Mouse (Mus musculus) cerebellum, postnatal 36 days (tissue): Measurements from ENCODE around the gene Prrg2.
"Not testable (repeated sequence)": the region's sequence is repeated elsewhere in the genome, so short reads cannot be mapped to it uniquely, and the experiment has no call there.

Experiments
- DNase-seq, 2 experiments: peaks; one replicate each; pipeline ENCODE4 v3.0.0; 2021 to 2022; ENCODE audit warnings: mixed read lengths in 2 of 2

Gene Prrg2

GRCm38 (mm10) chr7:45062239-45062835 lies at the start of gene Prrg2, which contains the start of gene Nosip:
Gene Prrg2 (minus strand): TSS chr7:45062677.
Gene Nosip (plus strand): TSS chr7:45062429.
- peak; percentile 94 to 98 for DNase-seq

- DNase-seq = no peak
These were observed 49.5 kb upstream of the Prrg2 start for GRCm38 (mm10) chr7:45111940-45112339.

DNA sequence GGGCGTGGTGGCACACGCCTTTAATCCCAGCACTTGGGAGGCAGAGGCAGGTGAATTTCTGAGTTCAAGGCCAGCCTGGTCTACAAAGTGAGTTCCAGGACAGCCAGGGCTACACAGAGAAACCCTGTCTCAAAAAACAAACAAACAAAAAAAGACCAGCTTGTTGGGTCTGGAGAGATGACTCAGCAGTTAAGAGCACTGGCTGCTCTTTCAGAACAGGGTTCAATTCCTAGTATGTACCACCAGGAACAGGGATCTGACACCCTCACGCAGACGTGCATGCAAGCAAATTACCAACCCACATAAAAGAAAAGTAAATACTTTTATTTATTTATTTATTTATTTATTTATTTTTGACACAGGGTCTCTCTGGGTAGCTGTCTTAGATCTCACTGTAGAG lies 47.6 kb upstream of the Prrg2 start:
- not testable (repeated sequence) for DNase-seq

DNA sequence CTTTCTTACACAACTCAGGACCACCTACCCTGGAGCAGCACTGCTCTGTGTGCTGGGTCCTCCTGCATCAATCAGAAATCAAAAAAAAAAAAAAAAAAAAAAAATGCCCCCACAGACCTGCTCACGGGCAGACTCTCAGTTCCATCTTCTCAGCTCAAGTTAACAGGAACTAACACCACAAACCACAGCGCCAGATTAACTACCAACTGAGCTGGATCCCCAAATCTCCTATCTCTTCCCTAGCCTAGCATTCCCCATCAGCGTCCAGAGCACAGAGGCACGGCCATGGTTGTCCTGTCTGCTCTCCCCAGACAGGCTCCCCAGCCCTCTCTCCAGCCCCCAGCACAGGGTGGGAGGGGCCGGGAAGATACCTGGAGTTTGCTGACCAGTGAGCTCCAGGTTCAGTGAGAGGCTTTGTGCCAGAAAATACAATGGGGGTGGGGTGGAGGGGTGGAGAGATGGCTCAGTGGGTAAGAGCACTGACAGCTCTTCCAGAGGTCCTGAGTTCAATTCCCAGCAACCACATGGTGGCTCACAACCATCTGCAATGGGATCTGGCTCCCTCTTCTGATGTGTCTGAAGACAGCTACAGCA lies 44.7 kb upstream of the Prrg2 start:
- no peak for DNase-seq

- DNase-seq = no peak
These were observed 44.0 kb upstream of the Prrg2 start for GRCm38 (mm10) chr7:45106441-45106840.

GRCm38 (mm10) chr7:45105491-45105890 lies 43.0 kb upstream of the Prrg2 start:
- no peak for DNase-seq

- no peak for DNase-seq
These were observed 42.5 kb upstream of the Prrg2 start for GRCm38 (mm10) chr7:45104941-45105340.

- peak; percentile 31 to 39 for DNase-seq
These were observed 41.2 kb upstream of the Prrg2 start, which contains the start of gene Fcgrt for GRCm38 (mm10) chr7:45103652-45104180. Gene Fcgrt (minus strand): TSS chr7:45103851.

DNA sequence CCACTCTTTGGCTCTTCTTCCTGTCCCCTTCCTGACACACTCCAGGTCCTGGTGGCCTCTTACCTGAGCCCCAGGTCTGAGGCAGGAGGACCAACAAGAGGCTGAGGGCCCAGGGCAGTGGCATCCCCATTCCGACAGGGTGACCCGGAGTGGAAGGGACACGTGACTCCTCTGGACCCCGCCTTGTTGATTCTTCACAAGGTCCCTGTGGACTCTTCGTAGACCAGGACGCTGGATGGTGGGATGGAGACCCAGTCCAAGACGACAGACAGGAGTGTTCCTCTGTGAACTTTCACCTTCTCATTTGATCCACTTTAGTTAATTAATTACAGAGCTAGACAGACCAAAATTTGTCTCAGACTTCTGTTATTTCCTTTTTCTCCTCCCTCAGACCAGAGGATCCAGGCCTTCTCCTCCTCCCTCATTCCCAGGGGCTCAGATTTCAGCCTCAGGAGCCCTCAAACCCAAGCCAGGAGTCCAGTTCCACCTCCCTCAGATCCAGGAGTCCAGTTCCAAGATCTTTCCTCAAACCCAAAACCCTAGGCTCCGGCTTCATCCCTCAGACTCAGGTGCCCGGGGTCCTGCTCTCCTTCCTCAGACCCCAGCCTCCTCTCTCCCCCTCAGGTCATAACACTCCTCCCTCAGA lies 40.6 kb upstream of the Prrg2 start:
- DNase-seq = no peak

GRCm38 (mm10) chr7:45102441-45102840 lies 40.0 kb upstream of the Prrg2 start:
- no peak for DNase-seq

DNA sequence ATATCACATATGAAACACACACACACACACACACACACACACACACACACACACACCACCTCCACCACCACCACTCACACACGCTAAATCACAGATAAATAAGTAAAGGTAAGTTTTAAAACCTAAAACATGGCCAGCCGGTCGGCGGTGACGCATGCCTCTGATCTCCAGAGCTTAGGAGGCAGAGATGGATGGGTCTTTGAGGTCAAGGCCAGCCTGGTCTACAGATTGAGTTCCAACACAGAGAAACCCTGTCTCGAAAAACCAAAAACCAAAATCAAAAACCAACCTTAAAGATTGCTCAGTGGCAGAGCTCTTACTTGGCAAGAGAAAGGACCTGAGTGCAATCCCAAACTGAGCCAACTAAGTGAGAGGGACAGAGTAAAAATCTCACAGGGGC lies 37.6 kb upstream of the Prrg2 start:
- no peak for DNase-seq

GRCm38 (mm10) chr7:45098541-45099240 lies 36.2 kb upstream of the Prrg2 start:
- DNase-seq = no peak

- DNase-seq = no peak
These were observed 35.0 kb upstream of the Prrg2 start for GRCm38 (mm10) chr7:45097479-45097878.

DNA sequence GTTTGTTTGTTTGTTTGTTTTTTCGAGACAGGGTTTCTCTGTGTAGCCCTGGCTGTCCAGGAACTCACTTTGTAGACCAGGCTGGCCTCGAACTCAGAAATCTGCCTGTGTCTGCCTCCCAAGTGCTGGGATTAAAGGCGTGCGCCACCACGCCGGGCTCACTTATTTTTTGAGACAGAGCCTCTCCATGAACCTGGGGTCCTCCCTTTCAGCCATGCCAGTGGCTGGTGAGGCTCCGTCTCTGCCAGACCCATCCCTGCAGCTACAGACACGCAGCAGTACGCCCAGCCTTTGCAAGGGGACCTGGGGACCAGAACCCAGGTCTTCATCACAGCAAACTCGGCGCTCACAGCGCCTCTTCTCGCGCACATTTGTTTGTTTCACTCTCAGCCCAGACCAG lies 33.5 kb upstream of the Prrg2 start:
- not testable (repeated sequence) for DNase-seq

- no peak for DNase-seq
These were observed 32.9 kb upstream of the Prrg2 start for GRCm38 (mm10) chr7:45095367-45095766.

GRCm38 (mm10) chr7:45094121-45094520 lies 31.6 kb upstream of the Prrg2 start:
- no peak for DNase-seq

DNA sequence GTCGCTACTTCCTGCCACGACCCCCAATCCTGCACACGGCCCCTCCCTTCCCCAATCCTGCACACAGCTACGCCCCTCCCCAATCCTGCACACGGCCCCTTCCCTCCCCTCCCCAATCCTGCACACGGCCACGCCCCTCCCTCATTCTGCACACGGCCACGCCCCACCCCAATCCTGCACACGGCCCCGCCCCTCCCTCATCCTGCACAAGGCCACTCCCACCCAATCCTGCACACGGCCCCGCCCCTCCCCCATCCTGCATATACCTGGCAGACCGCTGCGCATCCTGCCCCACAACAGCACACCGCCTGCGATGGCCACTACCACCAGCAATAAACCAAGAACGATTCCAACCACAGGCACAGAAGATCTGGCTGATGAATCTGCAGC lies 31.0 kb upstream of the Prrg2 start:
- DNase-seq = no peak

GRCm38 (mm10) chr7:45092828-45093515 lies 30.5 kb upstream of the Prrg2 start:
- DNase-seq = no peak

DNA sequence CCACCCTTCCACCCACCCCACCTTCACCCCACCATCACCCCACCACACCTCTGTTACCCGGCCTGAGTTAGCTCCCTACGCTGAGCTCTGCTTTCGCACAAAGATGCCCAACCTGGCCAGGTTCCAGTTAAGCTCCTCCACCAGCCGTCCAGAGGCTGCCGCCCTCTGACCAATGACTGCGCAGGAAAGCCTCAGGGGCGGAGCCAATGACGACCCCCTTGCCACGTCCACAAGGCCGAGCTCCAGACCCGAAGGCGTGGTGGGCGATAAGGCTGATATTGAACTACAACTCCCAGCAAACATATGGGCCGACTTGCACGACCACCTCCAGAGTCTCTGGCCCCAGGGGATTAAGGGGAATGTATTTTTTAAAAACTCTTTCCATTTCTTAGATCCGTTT lies 29.6 kb upstream of the Prrg2 start, which contains the start of gene Rcn3:
Gene Rcn3, minus strand, starts transcription at position 174 of the 400 bp plus-strand sequence.
- DNase-seq = peak; percentile 22 to 26

DNA sequence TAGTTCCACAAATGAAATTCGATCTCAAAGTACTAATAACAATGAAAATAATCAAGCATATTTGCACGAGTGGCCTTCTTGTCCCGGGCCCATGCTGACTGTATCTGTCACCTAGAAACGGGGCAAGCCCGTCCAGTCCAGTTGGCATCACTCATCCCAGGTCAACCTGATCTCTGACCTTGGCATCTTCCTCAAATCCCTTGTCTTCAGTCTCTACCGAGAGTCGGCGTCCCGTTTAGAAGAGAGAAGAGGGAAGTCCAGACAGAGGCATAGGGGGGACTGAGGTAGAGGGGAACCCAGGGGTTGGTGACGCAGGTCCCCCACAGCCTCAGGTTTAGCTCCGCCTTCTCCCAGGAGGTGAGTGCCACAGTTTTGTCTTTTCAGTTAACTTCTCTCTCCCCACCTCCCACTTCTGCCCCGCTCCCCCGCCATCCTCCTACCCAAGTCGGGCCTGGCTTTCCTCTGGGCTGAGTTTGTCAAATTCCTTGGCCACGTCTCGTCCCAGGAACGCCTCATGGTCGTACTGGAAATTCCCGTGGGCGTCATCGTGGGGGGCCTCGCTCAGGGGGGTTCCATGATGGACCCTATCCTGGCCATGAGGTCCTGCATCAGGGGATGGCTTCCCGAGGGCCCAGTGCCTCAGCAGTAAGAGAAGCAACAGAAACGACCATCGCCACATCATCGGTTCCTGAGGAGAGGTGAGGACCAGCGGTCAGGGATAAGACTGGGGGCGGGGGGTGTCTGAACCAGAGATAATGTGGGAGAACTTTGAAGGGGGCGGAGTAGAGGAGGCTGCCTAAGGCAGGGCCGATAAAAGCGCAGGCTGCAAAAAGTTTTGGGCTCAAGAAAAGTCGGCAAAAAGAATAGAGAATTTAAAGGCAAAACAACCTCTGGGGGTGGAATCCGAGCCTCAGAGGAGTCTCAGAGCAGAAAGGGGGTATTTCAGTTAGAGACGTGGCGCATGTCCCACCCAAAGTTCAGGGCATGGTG lies 28.8 kb upstream of the Prrg2 start:
- DNase-seq = no peak

GRCm38 (mm10) chr7:45090251-45090977 lies 27.9 kb upstream of the Prrg2 start:
- no peak for DNase-seq
